Mouse (Mus musculus) erythroblast, embryonic 14.5 days (primary cell): ENCODE results near the gene Cd47. TPM values are rescaled to one million over a fixed set of nuclear protein-coding genes. Genes with fewer than 3 reads are reported as not detected.

ENCODE experiments used
- H3K27me3 ChIP-seq: 2 replicates; pipeline ENCODE4 v1.6.1; 2012; ENCODE audit warnings: inconsistent platforms; ENCODE audit not compliant: control insufficient read depth
- H3K36me3 ChIP-seq: 2 replicates; pipeline ENCODE4 v1.6.1; 2012; ENCODE audit warnings: mild to moderate bottlenecking, inconsistent platforms; ENCODE audit not compliant: control insufficient read depth
- H3K4me1 ChIP-seq: 2 replicates; pipeline ENCODE4 v1.6.1; 2012; ENCODE audit warnings: inconsistent platforms; ENCODE audit not compliant: control insufficient read depth
- H3K4me3 ChIP-seq: replicated peaks from 2 replicates; pipeline ENCODE3; 2012; ENCODE audit warnings: moderate library complexity, mild to moderate bottlenecking, inconsistent platforms
- H3K9me3 ChIP-seq: 2 replicates; pipeline ENCODE4 v1.6.1; 2012; ENCODE audit warnings: low read length, inconsistent platforms, mixed read lengths; ENCODE audit not compliant: control insufficient read depth
- GATA1 ChIP-seq: IDR thresholded peaks from 2 replicates; pipeline ENCODE4 v1.6.1; 2012; ENCODE audit warnings: low read length, inconsistent platforms, mixed read lengths
- TAL1 ChIP-seq: IDR thresholded peaks from 3 replicates; pipeline ENCODE4 v1.6.1; 2012; ENCODE audit warnings: low read length, inconsistent platforms, mixed read lengths
- polyA plus RNA-seq: library from polyadenylated mRNA; stranded (reverse); fragments of >175 nt; gene quantifications from 2 replicates; pipeline ENCODE4 v1.2.3, GENCODE M21; 2012

Cd47 gene
- polyA plus RNA-seq, 1 experiment: 22.4 TPM

GRCm38 (mm10) chr16:49906066-49906465, 105.7 kb downstream of the Cd47 start:
- Histone ChIP-seq H3K4me1 (peaks cover 61% of the 10 kb centered on the region), H3K36me3 (peaks cover 100% of the 10 kb centered on the region), H3K9me3 (no peaks in the 10 kb centered on the region), H3K4me3 (no peak overlapping the region), H3K27me3 (no peaks in the 10 kb centered on the region)
- no peak for TF ChIP-seq TAL1
- no peak for TF ChIP-seq GATA1

- Histone ChIP-seq H3K9me3 (no peaks in the 10 kb centered on the region), H3K4me1 (peaks cover 53% of the 10 kb centered on the region), H3K36me3 (peaks cover 100% of the 10 kb centered on the region), H3K27me3 (no peaks in the 10 kb centered on the region), H3K4me3 (no peak overlapping the region)
- TF ChIP-seq TAL1 (no peak), GATA1 (no peak)
These were observed 106.6 kb downstream of the Cd47 start for GRCm38 (mm10) chr16:49906940-49907339.

GRCm38 (mm10) chr16:49907356-49907755, 107.0 kb downstream of the Cd47 start:
- TF ChIP-seq TAL1 (no peak), GATA1 (no peak)
- Histone ChIP-seq H3K4me3 (no peak overlapping the region), H3K27me3 (no peaks in the 10 kb centered on the region), H3K4me1 (peaks cover 53% of the 10 kb centered on the region), H3K36me3 (peaks cover 100% of the 10 kb centered on the region), H3K9me3 (no peaks in the 10 kb centered on the region)

- Histone ChIP-seq H3K36me3 (peaks cover 98% of the 10 kb centered on the region), H3K9me3 (no peaks in the 10 kb centered on the region), H3K4me1 (peaks cover 34% of the 10 kb centered on the region), H3K27me3 (no peaks in the 10 kb centered on the region), H3K4me3 (no peak overlapping the region)
- TF ChIP-seq TAL1 (no peak), GATA1 (no peak)
These were observed 109.2 kb downstream of the Cd47 start for GRCm38 (mm10) chr16:49909536-49909935.

- TF ChIP-seq TAL1 (no peak), GATA1 (no peak)
- Histone ChIP-seq H3K4me3 (no peak overlapping the region), H3K36me3 (peaks cover 97% of the 10 kb centered on the region), H3K4me1 (no peaks in the 10 kb centered on the region; the same call in none of the 2 replicates), H3K27me3 (no peaks in the 10 kb centered on the region), H3K9me3 (no peaks in the 10 kb centered on the region)
These were observed 113.8 kb downstream of the Cd47 start for GRCm38 (mm10) chr16:49914094-49914493.

- Histone ChIP-seq H3K4me3 (no peak overlapping the region), H3K27me3 (no peaks in the 10 kb centered on the region), H3K4me1 (no peaks in the 10 kb centered on the region; the same call in none of the 2 replicates), H3K36me3 (peaks cover 97% of the 10 kb centered on the region), H3K9me3 (no peaks in the 10 kb centered on the region)
- TF ChIP-seq TAL1 (no peak), GATA1 (no peak)
These were observed 115.5 kb downstream of the Cd47 start for GRCm38 (mm10) chr16:49915532-49916476.

- TF ChIP-seq GATA1 (no peak), TAL1 (no peak)
- H3K9me3 ChIP-seq: no peaks in the 10 kb centered on the region
- H3K36me3 ChIP-seq: peaks cover 91% of the 10 kb centered on the region
- no peaks in the 10 kb centered on the region; the same call in none of the 2 replicates for H3K4me1 ChIP-seq
- no peak overlapping the region for H3K4me3 ChIP-seq
- H3K27me3 ChIP-seq: no peaks in the 10 kb centered on the region
These were observed 119.9 kb downstream of the Cd47 start for GRCm38 (mm10) chr16:49920191-49920590.

- Histone ChIP-seq H3K36me3 (peaks cover 85% of the 10 kb centered on the region), H3K4me1 (no peaks in the 10 kb centered on the region; the same call in none of the 2 replicates), H3K27me3 (no peaks in the 10 kb centered on the region), H3K4me3 (no peak overlapping the region), H3K9me3 (no peaks in the 10 kb centered on the region)
- no peak for TF ChIP-seq GATA1
- no peak for TF ChIP-seq TAL1
These were observed 121.3 kb downstream of the Cd47 start for GRCm38 (mm10) chr16:49921677-49922076.

GRCm38 (mm10) chr16:49922098-49922497, 121.8 kb downstream of the Cd47 start:
- Histone ChIP-seq H3K4me3 (no peak overlapping the region), H3K27me3 (no peaks in the 10 kb centered on the region), H3K9me3 (no peaks in the 10 kb centered on the region), H3K4me1 (no peaks in the 10 kb centered on the region; the same call in none of the 2 replicates), H3K36me3 (peaks cover 85% of the 10 kb centered on the region)
- TF ChIP-seq GATA1 (no peak), TAL1 (no peak)

GRCm38 (mm10) chr16:49923720-49924119, 123.4 kb downstream of the Cd47 start:
- H3K36me3 ChIP-seq: peaks cover 80% of the 10 kb centered on the region
- H3K9me3 ChIP-seq: no peaks in the 10 kb centered on the region
- H3K4me1 ChIP-seq: no peaks in the 10 kb centered on the region; the same call in none of the 2 replicates
- TF ChIP-seq TAL1 (no peak), GATA1 (no peak)
- no peak overlapping the region for H3K4me3 ChIP-seq
- H3K27me3 ChIP-seq: no peaks in the 10 kb centered on the region
